Mouse (Mus musculus): ENCODE data around the gene Leng9. TPM values are rescaled to one million over a fixed set of nuclear protein-coding genes. Genes with fewer than 3 reads are reported as not detected.

Leng9 gene
- polyA plus RNA-seq, 1 experiment, result 5.3 TPM

DNA sequence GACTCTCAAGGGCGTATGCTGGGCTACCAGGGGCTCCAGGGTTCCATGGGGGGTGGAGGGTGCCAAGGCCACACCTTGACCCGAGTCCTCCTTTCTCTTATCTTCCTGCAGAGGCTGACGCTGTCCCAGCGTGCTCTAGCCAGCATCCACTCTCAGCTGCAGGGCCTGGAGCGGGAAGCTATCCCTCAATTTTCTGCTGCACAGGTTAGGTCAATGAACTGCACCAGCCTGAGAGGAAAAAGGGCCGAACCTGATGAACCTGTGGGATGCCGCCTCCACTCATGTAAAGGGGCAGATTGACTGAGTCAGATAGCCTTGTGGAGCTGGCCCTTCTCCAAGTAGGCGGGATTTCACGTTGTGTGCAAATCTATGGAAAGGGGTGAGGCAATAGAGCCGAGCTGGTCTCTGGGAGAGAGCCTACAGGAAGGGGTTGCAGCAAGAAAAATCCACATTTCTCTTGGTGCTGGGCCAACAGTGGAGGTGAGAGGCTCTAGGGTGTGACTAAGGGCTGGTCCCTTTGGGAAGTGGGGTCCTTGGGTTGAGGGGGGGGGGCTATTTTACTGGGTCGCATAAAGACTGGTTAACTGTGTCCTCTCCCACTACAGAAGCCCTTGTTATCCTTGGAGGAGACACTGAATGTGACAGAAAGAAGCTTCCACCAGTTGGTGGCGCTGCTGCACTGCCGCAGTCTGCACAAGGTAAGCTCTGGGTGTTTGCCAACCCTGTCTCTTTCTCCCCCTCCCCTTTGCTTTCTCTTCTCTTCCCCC lies 19.3 kb downstream of the Leng9 start:
- Histone ChIP-seq H3K36me3 (ENCODE audit: control insufficient read depth, insufficient read depth, low read length) (no peaks in the 10 kb centered on the region), H3K4me1 (ENCODE audit: control insufficient read depth, insufficient read depth, low read length) (no peaks in the 10 kb centered on the region), H3K27ac (ENCODE audit: insufficient read depth, low read depth, low read length) (no peak overlapping the region), H3K27me3 (replicated peaks; ENCODE audit: control insufficient read depth, insufficient read depth, low read length) (no peaks in the 10 kb centered on the region), H3K4me3 (ENCODE audit: insufficient read depth, low read depth, low read length) (no peak overlapping the region)
- 35% methylated on average over 13 of the region's 13 CpGs for WGBS
- DNase-seq, result peak; percentile 81
- TF ChIP-seq POLR2A (IDR thresholded peaks at IDR 0.05; ENCODE audit: low read depth, low read length) (no peak), CTCF (conservative IDR thresholded peaks at IDR 0.05; ENCODE audit: insufficient read depth, insufficient read length, low read depth, low read length) (peak; percentile 98)

DNA sequence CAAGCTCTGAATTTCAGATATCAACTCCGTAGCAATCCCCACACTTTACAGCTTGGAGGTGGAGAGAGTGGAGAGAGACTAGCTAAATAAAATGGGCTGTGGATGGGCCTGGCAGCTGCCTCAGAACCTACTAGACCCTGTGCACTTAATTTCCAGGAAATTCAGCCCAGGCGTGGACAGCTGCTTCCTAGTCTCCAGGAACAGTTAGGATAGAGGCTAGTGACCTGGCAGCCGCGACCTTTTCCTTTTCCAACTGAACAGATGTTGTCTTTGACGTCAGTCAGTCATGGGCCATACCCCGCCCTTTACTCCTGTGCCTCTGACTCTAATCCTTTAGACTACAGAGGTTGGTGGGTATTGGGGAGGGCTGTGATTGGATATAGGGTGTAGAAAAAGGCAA lies 21.3 kb downstream of the Leng9 start:
- TF ChIP-seq POLR2A (IDR thresholded peaks at IDR 0.05; ENCODE audit: low read depth, low read length) (no peak), CTCF (conservative IDR thresholded peaks at IDR 0.05; ENCODE audit: insufficient read depth, insufficient read length, low read depth, low read length) (no peak)
- Histone ChIP-seq H3K4me3 (ENCODE audit: insufficient read depth, low read depth, low read length) (no peak overlapping the region), H3K27ac (ENCODE audit: insufficient read depth, low read depth, low read length) (no peak overlapping the region), H3K36me3 (ENCODE audit: control insufficient read depth, insufficient read depth, low read length) (no peaks in the 10 kb centered on the region), H3K4me1 (ENCODE audit: control insufficient read depth, insufficient read depth, low read length) (no peaks in the 10 kb centered on the region), H3K27me3 (replicated peaks; ENCODE audit: control insufficient read depth, insufficient read depth, low read length) (no peaks in the 10 kb centered on the region)
- WGBS, result 51% methylated on average over 6 of the region's 6 CpGs
- DNase-seq, result no peak

- Histone ChIP-seq H3K4me3 (ENCODE audit: insufficient read depth, low read depth, low read length) (no peak overlapping the region), H3K4me1 (ENCODE audit: control insufficient read depth, insufficient read depth, low read length) (no peaks in the 10 kb centered on the region), H3K36me3 (ENCODE audit: control insufficient read depth, insufficient read depth, low read length) (no peaks in the 10 kb centered on the region), H3K27me3 (replicated peaks; ENCODE audit: control insufficient read depth, insufficient read depth, low read length) (no peaks in the 10 kb centered on the region), H3K27ac (ENCODE audit: insufficient read depth, low read depth, low read length) (no peak overlapping the region)
- 93% methylated on average over 4 of the region's 4 CpGs for WGBS
- TF ChIP-seq CTCF (conservative IDR thresholded peaks at IDR 0.05; ENCODE audit: insufficient read depth, insufficient read length, low read depth, low read length) (no peak), POLR2A (IDR thresholded peaks at IDR 0.05; ENCODE audit: low read depth, low read length) (no peak)
- no peak for DNase-seq
These were observed 22.3 kb downstream of the Leng9 start for GRCm38 (mm10) chr7:4127894-4128293.

DNA sequence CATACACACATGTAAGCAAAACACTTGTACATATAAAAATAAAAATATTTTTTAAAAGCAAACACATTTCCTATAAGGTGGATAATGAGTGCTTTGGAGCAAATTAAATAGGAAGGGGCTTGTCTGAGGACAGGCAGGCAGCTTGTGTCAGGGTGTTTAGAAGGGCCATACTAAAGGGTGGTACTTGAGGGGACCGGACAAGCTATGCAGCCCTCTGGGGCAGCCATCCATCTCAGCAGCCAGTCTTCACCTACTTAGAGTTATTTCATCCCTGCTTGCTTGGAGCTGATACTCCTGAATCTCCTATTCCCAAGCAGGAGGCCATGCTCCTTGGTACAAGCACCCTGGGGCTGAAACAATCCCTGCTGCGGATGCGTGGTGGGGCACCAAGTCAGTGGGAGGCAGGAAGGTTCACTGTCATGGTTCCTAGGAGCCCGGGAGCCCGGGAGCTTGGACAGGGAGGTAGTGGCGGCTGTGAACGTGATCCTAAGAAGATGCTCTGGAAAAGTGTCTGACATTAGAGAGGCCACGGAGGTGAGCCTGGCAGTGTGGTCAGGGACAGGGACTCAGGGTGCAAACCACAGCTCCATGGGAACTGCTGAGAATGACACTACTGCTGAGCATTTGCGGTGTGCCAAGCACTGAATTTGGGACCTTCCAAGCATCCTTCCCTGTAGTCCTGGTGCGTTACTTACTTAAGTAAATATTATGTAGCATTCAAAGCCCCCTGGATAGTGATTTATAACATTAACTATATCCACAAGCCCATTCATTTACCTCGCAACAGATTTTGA lies 23.0 kb downstream of the Leng9 start:
- Histone ChIP-seq H3K4me1 (ENCODE audit: control insufficient read depth, insufficient read depth, low read length) (no peaks in the 10 kb centered on the region), H3K4me3 (ENCODE audit: insufficient read depth, low read depth, low read length) (no peak overlapping the region), H3K27me3 (replicated peaks; ENCODE audit: control insufficient read depth, insufficient read depth, low read length) (no peaks in the 10 kb centered on the region), H3K27ac (ENCODE audit: insufficient read depth, low read depth, low read length) (no peak overlapping the region), H3K36me3 (ENCODE audit: control insufficient read depth, insufficient read depth, low read length) (no peaks in the 10 kb centered on the region)
- 89% methylated on average over 11 of the region's 11 CpGs for WGBS
- no peak for DNase-seq
- TF ChIP-seq CTCF (conservative IDR thresholded peaks at IDR 0.05; ENCODE audit: insufficient read depth, insufficient read length, low read depth, low read length) (no peak), POLR2A (IDR thresholded peaks at IDR 0.05; ENCODE audit: low read depth, low read length) (no peak)

DNA sequence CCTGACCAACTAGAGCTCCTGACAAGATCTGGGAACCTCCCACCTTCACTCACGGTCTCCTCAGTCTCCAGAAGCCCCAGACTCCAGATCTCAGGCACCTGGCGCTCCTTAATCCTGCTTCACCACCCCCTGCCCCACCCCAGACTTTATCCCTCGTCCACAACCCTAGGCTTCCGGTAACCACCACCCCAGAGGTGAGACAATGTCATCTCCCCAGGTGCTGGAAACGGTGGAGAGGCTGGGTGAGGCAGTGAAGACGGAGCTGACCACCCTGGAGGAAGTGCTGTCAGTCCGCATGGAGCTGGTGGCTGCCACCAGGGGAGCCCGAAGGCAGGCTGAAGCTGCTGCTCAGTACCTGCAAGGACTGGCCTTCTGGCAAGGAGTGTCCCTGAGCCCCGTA lies 24.9 kb downstream of the Leng9 start:
- Histone ChIP-seq H3K4me3 (ENCODE audit: insufficient read depth, low read depth, low read length) (no peak overlapping the region), H3K27me3 (replicated peaks; ENCODE audit: control insufficient read depth, insufficient read depth, low read length) (no peaks in the 10 kb centered on the region), H3K4me1 (ENCODE audit: control insufficient read depth, insufficient read depth, low read length) (no peaks in the 10 kb centered on the region), H3K36me3 (ENCODE audit: control insufficient read depth, insufficient read depth, low read length) (no peaks in the 10 kb centered on the region), H3K27ac (ENCODE audit: insufficient read depth, low read depth, low read length) (no peak overlapping the region)
- 41% methylated on average over 9 of the region's 9 CpGs for WGBS
- no peak for DNase-seq
- no peak for TF ChIP-seq CTCF (conservative IDR thresholded peaks at IDR 0.05; ENCODE audit: insufficient read depth, insufficient read length, low read depth, low read length)
- no peak for TF ChIP-seq POLR2A (IDR thresholded peaks at IDR 0.05; ENCODE audit: low read depth, low read length)

GRCm38 (mm10) chr7:4124856-4125255 lies 25.3 kb downstream of the Leng9 start:
- TF ChIP-seq CTCF (conservative IDR thresholded peaks at IDR 0.05; ENCODE audit: insufficient read depth, insufficient read length, low read depth, low read length), result no peak
- no peak for TF ChIP-seq POLR2A (IDR thresholded peaks at IDR 0.05; ENCODE audit: low read depth, low read length)
- Histone ChIP-seq H3K27ac (ENCODE audit: insufficient read depth, low read depth, low read length) (no peak overlapping the region), H3K27me3 (replicated peaks; ENCODE audit: control insufficient read depth, insufficient read depth, low read length) (no peaks in the 10 kb centered on the region), H3K4me3 (ENCODE audit: insufficient read depth, low read depth, low read length) (no peak overlapping the region), H3K4me1 (ENCODE audit: control insufficient read depth, insufficient read depth, low read length) (no peaks in the 10 kb centered on the region), H3K36me3 (ENCODE audit: control insufficient read depth, insufficient read depth, low read length) (no peaks in the 10 kb centered on the region)
- 38% methylated on average over 5 of the region's 5 CpGs for WGBS
- no peak for DNase-seq

DNA sequence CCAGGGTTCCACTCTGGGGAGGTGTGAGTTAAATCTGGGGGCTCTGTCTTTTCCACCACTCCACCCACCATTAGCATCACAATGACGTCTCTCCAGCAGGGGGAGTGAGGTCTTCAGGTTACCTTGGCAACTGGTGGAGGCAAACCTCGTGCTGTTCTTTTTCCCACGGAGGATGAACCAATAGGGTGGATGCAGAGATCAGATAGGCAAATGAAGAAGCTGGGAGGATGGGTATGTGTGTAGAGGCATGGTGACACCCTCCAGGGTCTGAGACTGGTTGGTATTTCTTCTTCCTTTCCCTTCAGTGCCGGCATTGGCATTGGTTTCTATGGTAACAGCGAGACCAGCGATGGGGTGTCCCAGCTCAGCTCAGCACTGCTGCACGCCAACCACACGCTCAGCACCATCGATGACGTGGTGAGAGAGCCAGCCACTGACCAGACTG lies 25.8 kb downstream of the Leng9 start:
- H3K36me3 ChIP-seq (ENCODE audit: control insufficient read depth, insufficient read depth, low read length), result no peaks in the 10 kb centered on the region
- 0 out of 2 replicates have a peak, but pooled peaks cover 2% of the 10 kb centered on the region for H3K27me3 ChIP-seq (replicated peaks; ENCODE audit: control insufficient read depth, insufficient read depth, low read length)
- no peak for DNase-seq
- TF ChIP-seq CTCF (conservative IDR thresholded peaks at IDR 0.05; ENCODE audit: insufficient read depth, insufficient read length, low read depth, low read length) (no peak), POLR2A (IDR thresholded peaks at IDR 0.05; ENCODE audit: low read depth, low read length) (no peak)
- no peak overlapping the region for H3K27ac ChIP-seq (ENCODE audit: insufficient read depth, low read depth, low read length)
- H3K4me3 ChIP-seq (ENCODE audit: insufficient read depth, low read depth, low read length), result no peak overlapping the region
- no peaks in the 10 kb centered on the region for H3K4me1 ChIP-seq (ENCODE audit: control insufficient read depth, insufficient read depth, low read length)
- WGBS, result 16% methylated on average over 10 of the region's 10 CpGs

Measured in kidney, adult 2 months (tissue).